ENCODE assay signal across 15 mouse cellular contexts in the genomic region with DNA sequence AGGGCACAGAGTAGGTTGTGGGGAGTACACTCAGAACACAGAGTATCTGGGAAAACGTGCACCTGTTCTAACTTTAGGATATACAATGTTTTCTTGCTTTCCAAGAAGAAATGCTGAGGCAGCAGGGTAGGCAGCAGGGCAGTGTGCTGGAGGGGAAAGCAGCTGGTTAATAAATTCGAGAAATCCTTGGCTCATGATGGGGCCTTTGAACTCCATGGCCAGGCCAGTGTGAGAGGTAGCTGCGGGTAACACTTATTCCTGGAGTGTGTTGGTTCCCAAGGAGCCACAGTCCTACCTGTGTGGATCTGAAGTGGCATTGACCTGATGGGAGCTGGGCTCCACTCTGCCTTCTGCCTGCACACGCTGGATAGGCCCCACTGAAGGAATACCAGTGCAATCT.
"Had no signal": no experiment of that assay in that cellular context is flagged by ENCODE, and none has a peak within 500 bp of the region (broad histone marks: within the 10 kb centered on the region; RNA-seq: fewer than 3 reads in every experiment).

No protein-coding gene starts in this region.

- ATAC-seq: intestine, embryonic 15.5 days; liver, embryonic 12.5 days had no signal

- H3K4me3 ChIP-seq: intestine, embryonic 15.5 days; left cerebral cortex, adult 2 months; limb, embryonic 15.5 days; liver, embryonic 12.5 days; midbrain, embryonic 10.5 days; neural tube, embryonic 12.5 days; stomach, embryonic 15.5 days had no signal

- H3K4me2 ChIP-seq: intestine, embryonic 15.5 days; limb, embryonic 15.5 days; liver, embryonic 12.5 days; lung, embryonic 14.5 days; neural tube, embryonic 12.5 days; stomach, embryonic 15.5 days had no signal

- H3K9ac ChIP-seq: intestine, embryonic 15.5 days; limb, embryonic 15.5 days; liver, embryonic 12.5 days; lung, embryonic 14.5 days; neural tube, embryonic 12.5 days; stomach, embryonic 15.5 days had no signal

- H3K27me3 ChIP-seq: intestine, embryonic 15.5 days; limb, embryonic 15.5 days; liver, embryonic 12.5 days; neural tube, embryonic 12.5 days; stomach, embryonic 15.5 days had no signal

- H3K27ac ChIP-seq: intestine, embryonic 15.5 days; left cerebral cortex, adult 2 months; limb, embryonic 15.5 days; liver, embryonic 12.5 days; midbrain, embryonic 10.5 days; neural tube, embryonic 12.5 days; stomach, embryonic 15.5 days had no signal

- H3K36me3 ChIP-seq: intestine, embryonic 15.5 days; limb, embryonic 15.5 days; liver, embryonic 12.5 days; midbrain, embryonic 10.5 days; neural tube, embryonic 12.5 days; stomach, embryonic 15.5 days had no signal

- H3K4me1 ChIP-seq: limb, embryonic 15.5 days; midbrain, embryonic 10.5 days; neural tube, embryonic 12.5 days; stomach, embryonic 15.5 days had no signal

- DNase-seq: lung, embryonic 14.5 days; lung, postnatal 10 days; lung, postnatal 4 days; midbrain, embryonic 14.5 days; retina, postnatal 1 day; right cerebral cortex, postnatal 14 days; thymus, adult 2 months; thymus, postnatal 36 days had no signal

- H3K9me3 ChIP-seq: intestine, embryonic 15.5 days; limb, embryonic 15.5 days; liver, embryonic 12.5 days; midbrain, embryonic 10.5 days; neural tube, embryonic 12.5 days; stomach, embryonic 15.5 days had no signal
